Mouse (Mus musculus) cerebellum, adult 11-12 months (tissue): Measurements from ENCODE around the gene Nutf2-ps1.
A peak's percentile ranks its signal among the peaks of the same experiment; 100 is the strongest.

Source experiments
- DNase-seq: peaks from one replicate; pipeline ENCODE4 v3.0.0; 2022

Gene Nutf2-ps1

DNA sequence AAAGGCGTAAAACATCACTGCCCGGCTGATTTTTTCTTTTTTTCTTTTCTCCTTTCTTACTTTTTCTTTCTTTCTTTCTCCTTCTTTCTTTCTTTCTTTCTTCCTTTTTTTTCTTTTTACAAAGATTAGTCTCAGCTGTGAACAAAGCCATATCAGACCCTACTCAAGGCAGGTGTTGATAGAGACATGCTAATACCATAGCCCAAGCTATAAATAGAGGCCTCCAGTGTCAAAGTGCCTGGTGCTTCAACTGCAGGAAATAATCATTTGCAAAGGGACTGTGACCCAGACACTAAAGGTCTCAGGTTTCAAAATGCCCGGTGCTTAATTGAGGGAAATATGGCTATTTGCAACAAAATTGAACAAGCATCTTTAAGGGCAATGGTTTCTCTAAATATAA lies 20.3 kb downstream of the Nutf2-ps1 start:
- DNase-seq, result no peak

DNA sequence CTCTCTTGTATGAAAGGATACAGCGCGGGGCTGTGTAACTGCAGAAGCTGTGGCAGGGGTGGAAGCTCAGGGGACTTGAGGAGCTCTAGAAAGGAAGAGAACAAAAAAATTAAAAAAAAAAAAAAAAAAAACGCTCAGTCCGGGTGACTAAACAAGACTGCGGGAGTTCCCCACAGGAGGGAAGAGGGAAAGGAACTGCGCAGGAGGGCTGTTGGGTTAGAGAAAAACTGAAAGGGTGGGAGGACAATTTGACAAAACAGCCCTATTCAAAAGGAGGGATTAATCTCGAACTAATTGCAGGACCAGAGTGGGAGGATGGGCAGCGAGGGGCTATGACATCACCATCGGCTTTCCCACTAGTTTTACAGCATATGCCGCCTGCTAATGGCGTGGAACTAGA lies 21.0 kb downstream of the Nutf2-ps1 start:
- no peak for DNase-seq

DNA sequence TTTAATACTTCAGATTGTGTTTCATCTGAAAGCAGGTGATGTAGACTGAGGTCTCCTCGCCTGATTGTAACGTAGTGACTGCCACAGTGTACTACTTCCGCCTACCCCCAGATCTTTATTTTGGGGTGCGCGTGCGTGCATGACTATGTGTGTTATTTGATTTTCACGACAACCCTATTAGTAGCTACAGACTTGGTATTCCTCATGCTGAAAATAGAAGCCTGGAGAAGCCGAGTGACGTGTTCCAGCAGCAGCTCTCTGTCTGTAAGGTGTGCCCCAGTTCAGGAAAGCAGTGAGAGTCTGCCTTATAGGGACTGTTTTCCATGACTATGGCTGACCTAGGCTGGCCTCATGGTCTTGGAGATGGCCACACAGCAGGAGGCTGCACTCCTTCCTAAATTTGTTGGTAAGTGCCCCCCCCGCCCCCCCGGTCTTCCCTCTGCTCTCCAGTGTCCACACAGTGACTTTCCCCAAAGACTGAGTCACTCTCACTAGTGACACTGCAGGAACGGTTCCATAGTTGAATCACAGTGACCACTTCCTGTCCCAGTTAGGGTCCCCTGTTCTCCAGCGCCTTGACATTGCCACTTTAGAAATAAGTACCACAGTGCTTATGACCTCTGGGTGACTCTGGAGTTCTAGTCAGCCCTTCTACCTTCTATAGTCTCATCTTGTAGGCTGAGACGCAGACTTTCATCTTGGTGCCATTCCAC lies 23.1 kb downstream of the Nutf2-ps1 start:
- DNase-seq, result no peak

DNA sequence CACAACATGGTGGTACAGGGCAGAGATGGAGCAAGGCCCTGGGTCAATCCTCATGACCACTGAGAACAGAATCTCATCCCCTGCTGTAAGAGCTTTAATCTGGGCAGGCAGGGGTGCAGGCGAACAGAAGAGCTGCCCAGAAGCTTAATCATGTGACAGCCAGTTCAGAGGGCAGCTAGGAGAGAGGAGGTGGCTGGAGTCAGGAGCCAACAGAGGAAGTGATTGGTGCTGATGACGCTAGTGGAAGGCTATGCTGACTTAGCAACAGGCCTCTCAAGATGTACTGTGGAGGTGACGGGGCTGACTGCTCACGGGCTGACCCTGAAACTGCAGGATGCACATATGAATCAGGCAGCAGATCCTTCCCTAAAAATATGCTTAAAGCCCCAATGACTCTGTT lies 24.7 kb downstream of the Nutf2-ps1 start:
- DNase-seq, result no peak

DNA sequence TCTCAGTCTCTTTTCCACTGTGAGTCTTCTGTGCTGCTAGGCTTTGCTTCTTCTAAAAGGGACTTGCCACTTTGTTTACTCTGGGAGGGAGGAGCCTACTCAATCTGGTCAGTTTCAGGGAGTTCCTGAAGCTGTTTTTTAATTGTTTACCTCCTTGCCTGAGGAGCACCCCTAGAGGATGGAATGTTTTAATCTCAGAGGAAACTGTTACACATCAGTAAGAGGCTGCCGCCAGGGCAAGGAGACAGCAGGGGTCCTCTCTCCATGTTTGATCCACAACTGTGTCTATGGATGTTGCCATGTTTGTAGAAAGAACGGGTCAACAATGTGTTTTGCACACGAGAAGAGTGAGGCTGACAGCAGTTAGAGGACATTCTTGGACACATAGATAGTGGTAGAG lies 28.4 kb downstream of the Nutf2-ps1 start:
- DNase-seq, result no peak

DNA sequence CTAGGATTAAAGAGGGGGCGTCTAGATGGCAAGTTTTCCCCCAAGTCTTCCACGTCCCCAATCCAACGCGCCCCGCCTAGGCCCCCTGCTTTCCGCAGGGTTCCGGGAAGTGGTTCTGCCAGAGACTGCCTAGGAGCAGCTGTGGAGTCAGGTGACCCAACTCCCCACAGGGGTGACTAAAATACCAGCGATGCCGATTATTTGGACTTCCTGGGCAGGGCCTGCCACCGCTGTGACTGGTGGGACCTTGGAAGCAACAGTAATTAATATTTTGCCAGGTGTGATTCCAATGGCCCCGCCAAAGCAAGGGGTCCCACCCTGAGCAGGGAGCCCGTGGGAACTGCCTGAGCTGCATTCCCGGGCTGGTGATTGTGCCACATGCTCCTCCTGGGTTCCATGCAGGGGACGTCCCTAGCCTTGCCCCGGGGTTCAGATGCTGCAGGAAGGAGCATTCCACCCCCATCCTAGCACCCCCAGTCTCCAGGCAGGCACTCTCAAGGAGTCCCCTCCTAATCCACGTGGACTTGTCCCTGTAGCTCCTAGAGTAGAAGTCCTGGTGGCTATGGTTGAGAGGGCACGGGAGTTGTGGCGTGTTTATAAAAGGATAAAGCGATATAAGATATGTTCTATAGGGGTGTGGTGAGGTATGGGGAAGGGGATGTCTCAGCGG lies 31.5 kb downstream of the Nutf2-ps1 start:
- DNase-seq, result no peak

DNA sequence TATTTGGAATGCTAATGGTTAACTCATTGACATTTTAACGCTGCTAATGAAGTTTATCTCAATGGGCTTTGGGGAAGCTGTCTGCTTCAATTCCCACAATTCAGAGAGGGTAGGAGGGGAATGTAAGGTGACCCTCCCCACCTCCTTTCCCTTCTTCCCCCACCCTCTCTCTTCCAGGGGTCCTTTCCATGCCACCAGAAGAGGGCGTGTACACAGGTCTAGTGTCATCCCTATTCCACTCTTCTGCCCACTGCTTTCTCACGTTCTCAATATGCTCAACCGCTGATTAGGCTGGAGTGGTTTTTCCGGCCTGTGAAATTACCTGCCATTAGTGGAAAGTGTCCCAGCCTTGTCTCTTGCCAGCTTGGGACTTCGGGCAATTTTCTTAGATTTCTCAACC lies 32.0 kb downstream of the Nutf2-ps1 start:
- DNase-seq, result no peak

DNA sequence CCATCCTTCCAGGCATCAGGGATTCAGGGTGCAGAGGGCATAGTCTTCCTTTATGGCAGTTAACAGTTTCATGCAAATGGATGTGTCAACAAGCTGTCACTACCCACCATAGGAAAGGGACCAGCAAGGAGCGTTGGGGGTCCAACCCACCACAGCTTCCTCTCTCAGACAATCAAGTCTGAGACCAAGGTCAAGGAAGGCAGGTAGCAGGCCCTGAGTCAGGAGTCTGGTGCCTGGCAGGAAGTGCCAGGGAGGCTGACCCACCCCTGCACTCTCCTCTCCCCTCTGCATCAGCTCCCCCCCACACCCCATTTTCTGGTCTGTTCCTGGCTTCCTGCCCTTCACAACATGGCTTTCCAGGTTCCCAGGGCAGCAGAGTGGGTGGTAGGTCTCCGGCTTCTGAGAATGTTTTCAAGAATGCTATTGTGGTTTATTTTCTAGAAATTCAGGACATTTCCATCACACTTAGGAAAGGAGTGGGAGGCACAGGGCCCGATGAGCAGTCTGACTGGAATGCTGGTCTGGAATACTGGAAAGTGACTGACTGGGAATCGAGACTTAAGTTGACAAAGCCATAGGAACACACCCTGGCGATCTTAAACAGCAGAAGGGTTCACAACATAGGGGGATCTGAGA lies 33.8 kb downstream of the Nutf2-ps1 start:
- no peak for DNase-seq

DNA sequence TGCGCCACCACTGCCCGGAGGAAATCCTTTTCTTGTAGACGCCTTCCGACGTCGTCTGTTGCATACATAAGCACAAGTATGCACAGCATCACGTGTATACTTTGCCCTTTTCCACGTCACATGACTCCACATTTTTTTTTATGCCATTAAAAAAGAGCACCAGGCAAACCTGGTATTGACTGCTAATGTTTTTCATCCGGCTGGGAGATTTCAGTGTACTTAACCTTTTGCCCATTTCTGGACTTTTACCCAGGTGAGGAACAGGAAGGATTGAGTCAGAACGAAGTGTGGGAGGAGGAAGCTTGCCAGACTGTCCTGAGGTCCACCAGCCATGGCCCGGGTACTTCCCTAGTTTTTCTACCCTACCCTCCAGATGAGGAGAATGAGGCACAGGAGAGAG lies 34.5 kb downstream of the Nutf2-ps1 start:
- no peak for DNase-seq

DNA sequence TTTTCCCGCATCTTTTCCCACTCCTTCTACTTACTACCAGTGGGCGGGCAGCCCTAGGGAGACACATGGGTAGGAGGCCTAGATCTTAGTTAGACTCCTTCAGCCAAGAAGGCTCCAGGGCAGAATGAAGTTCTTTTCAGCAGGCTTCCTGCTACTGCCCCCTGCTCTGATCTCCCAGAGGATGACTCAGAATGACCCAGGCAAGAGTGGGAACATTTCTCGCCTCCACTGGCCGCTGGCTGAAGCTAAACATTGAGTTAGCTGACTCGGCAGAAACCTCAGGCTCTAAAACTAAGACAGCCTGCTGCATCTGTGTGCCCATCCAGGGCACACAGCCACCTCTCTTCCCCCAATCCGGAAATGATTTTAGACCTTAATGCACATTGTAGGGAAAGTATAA lies 36.1 kb downstream of the Nutf2-ps1 start:
- no peak for DNase-seq

DNA sequence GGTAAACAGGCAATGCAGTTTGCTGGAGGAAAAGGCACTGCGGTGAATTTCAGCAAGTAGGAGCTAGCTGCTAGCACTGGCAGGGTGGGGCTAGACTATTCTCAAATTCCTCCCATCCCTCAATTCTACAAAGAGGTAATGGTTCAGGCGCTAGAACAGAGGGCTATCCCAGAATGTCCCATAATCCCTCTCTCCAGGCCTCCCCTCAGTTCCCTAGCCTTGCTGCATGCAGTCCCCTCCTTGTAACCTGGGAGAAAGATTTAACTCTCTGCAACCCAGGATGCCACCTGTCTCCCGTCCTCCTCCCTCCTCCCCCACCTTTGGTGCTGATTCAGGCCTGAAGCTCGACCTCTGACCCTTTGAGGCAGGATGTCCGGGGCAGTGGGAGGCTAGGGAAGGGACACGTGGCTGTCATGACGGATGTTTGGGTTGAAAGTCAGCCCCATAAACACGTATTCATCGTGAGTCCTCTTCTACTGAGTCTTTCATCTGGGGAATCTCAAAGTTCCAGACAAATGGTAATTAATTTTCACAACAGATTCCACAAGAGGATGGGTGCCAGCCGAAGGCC lies 36.6 kb downstream of the Nutf2-ps1 start:
- no peak for DNase-seq

DNA sequence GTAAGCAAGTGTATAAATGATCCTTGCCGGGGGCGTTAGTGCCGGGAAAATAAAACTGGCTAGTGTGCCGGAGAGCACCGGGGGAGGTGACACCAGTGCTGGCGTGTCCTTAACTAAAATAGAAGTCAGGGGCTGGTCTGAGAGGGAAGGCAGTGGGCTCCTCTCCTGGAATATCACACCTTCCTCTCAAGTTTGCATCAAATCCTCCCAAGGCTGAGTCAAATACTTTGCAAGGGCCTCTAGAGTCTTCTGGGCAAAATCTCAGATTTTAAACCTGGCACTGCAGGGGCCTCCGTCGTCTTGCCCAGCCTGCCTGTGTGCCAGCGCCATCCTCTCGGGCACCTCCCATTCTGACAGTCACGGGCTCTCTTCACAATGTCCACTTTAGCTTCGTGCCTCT lies 37.9 kb downstream of the Nutf2-ps1 start:
- DNase-seq, result peak; percentile 48

DNA sequence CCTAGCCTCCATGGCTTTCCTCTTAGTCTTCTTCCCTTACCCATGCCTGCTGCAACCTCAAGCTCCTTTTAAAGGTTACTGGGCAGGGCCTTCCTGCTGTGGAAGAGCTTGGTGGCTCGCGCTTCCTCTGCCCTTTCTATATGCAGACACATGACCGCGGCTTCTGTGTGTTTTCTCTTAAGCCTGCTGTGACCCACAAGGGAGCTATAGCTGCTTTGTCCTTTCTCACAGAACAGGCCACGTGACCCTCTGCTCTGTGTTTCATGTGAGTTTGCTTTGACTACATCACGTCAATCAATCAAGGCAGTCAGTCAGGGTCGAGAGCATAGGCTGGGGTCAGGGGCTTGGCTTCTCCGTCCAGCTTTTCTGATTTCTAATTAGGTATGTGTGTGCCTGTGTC lies 41.3 kb downstream of the Nutf2-ps1 start:
- DNase-seq, result no peak

DNA sequence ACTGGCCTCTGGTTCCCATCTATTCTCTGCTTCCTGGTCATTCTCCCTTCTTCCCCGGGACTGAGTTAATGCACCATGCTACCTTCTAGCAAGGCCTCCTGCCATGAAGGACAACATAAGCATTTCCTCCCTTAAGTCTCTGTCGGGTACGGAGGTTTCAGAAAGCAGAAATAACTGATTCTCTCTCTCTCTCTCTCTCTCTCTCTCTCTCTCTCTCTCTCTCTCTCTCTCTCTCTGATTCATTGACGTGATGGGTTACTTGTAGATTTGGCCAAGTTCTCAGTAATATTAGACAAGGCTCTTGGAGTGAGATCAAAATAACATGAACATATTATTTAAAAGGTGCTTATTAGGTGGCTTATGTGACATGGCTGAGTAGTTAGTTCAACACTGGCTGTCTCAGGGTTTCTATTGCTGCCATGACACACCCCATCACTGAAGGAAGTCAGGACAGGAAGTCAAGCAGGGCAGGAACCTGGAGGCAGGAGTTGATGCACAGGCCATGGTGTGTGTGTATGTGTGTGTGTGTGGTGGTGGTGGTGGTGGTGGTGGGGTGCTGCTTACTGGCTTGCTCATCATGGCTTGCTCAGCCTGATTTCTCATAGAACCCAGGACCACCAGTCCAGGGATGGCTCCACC lies 43.8 kb downstream of the Nutf2-ps1 start:
- no peak for DNase-seq

DNA sequence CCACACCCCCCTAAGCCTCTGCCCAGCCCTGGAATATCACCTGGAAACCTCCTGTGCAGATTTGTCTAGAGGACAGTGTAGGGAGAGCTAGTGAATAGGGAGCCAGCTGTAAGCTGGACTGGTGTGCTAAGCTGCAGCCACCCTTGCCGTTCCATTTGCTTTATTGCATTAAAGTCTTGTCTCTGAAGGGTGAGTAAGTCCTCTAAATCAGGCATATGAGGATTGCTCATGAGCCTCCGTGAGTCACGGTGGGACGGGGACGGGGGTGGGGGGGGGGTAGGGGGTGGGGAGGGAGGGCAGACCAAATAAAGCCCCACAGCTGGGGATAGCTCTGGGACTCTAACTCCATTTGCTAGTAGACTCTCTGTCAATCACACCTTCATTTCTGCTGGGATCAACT lies 45.3 kb downstream of the Nutf2-ps1 start:
- no peak for DNase-seq

DNA sequence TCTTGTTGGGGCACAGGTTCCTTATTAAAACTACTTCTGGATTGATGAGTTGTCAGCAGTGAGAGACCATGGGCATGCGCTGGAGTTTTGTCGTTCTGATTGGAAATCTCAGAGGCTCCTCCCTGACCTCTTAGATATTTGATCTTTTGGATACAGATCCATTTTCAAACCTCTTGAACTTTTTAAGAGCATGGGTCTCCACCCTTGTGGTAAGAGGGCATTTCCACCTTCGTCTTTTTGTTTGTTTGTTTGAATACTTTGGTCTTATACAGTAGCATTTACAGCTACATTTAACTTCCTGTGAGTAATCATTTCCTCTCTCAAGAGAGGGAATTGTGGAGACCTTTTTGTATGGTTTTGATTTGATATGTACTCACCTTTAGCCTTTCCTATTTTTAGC lies 49.6 kb downstream of the Nutf2-ps1 start:
- no peak for DNase-seq

DNA sequence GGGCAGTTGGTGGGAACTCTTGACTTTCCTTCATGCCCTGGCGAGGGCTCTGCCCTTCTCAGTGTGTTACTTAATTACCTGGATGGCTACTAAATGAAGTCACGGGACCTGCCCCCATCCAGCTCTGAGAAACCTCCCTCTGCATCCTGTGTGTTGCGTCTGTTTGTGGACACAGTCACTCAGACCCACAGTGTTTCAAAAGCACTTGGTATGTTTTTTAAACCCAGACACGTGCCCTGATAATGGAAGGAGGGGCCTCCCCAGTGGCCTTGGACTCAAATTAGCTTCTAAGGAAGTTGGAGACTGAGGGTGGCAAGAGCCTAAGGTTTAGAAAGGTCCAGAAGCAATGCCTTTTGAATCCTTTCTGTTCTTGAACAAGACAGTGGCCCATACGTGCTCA lies 50.1 kb downstream of the Nutf2-ps1 start:
- DNase-seq, result no peak
